Comparison of ENCODE assay signal across 20 mouse cellular contexts in genomic region chr7:75865026-75865425, GRCm38 (mm10). TPM values are rescaled to one million over a fixed set of nuclear protein-coding genes. Genes with fewer than 3 reads are reported as not detected.
DNase-seq lines count a peak whose midpoint lies in the region; ATAC-seq and TF ChIP-seq lines count a peak whose summit lies in the region.
"Had no signal": no experiment of that assay in that cellular context is flagged by ENCODE, and none has a peak within 500 bp of the region (broad histone marks: within the 10 kb centered on the region; RNA-seq: fewer than 3 reads in every experiment).

No protein-coding gene starts in this region.

- DNase-seq in cerebellum, adult 9-11 months = peak; percentile 4
- DNase-seq in cerebellum, adult 11-12 months = no peak
- peak; percentile 72 for DNase-seq in lung, postnatal 0 days (ENCODE audit: low spot score)
- no peak for DNase-seq in lung, postnatal 4 days
- no peak for DNase-seq in gastrocnemius, postnatal 25 days
- DNase-seq: adrenal gland, adult 2 months; adrenal gland, postnatal 14 days; cerebellum, adult 11 months; cerebellum, adult 8-10 months; cerebellum, postnatal 14 days; gastrocnemius, postnatal 10 days; heart, adult 11 months had no signal

- H3K27ac ChIP-seq in lung, postnatal 0 days (ENCODE audit: low read length) = no peak overlapping the region
- H3K27ac ChIP-seq: forebrain, embryonic 10.5 days; forebrain, embryonic 13.5 days; hindbrain, embryonic 12.5 days; hindbrain, embryonic 15.5 days had no signal

- no peak overlapping the region for H3K9ac ChIP-seq in lung, postnatal 0 days (replicated peaks; ENCODE audit: low read depth)
- H3K9ac ChIP-seq: forebrain, embryonic 13.5 days; hindbrain, embryonic 12.5 days; hindbrain, embryonic 15.5 days had no signal

- H3K36me3 ChIP-seq in lung, postnatal 0 days (ENCODE audit: insufficient read depth, low read length) = 0 out of 2 replicates have a peak, but pooled peaks cover 13% of the 10 kb centered on the region
- peaks cover 72% of the 10 kb centered on the region for H3K36me3 ChIP-seq in E14TG2a.4 (ENCODE audit: insufficient read depth, low read length)

- TF ChIP-seq EP300 in lung, postnatal 0 days (IDR thresholded peaks at IDR 0.05) = no peak

- H3K4me3 ChIP-seq in lung, postnatal 0 days (ENCODE audit: low read depth, low read length) = no peak overlapping the region
- 0 out of 2 replicates have a peak overlapping the region, but pooled peaks have one; percentile 10 for H3K4me3 ChIP-seq in E14TG2a.4 (replicated peaks; ENCODE audit: low read length)
- H3K4me3 ChIP-seq: forebrain, embryonic 10.5 days; forebrain, embryonic 13.5 days; hindbrain, embryonic 12.5 days; hindbrain, embryonic 15.5 days had no signal

- ATAC-seq in lung, postnatal 0 days = peak; percentile 66
- ATAC-seq: forebrain, embryonic 13.5 days; forebrain, embryonic 16.5 days; Patski had no signal

- H3K4me1 ChIP-seq in lung, postnatal 0 days (ENCODE audit: insufficient read depth, low read depth, low read length) = peaks cover 2% of the 10 kb centered on the region; the same call in 1 of the 2 replicates
- H3K4me1 ChIP-seq in E14TG2a.4 (replicated peaks; ENCODE audit: low read depth, low read length) = peaks cover 7% of the 10 kb centered on the region

- H3K9me3 ChIP-seq in lung, postnatal 0 days (ENCODE audit: low read length) = no peaks in the 10 kb centered on the region
- H3K9me3 ChIP-seq in E14TG2a.4 (ENCODE audit: low read length) = peaks cover 77% of the 10 kb centered on the region
- H3K9me3 ChIP-seq: forebrain, embryonic 13.5 days; hindbrain, embryonic 12.5 days; hindbrain, embryonic 15.5 days had no signal

- no peak overlapping the region for H3K4me2 ChIP-seq in lung, postnatal 0 days (replicated peaks; ENCODE audit: low read depth, low read length)
- H3K4me2 ChIP-seq: forebrain, embryonic 13.5 days; heart, embryonic 11.5 days; hindbrain, embryonic 12.5 days; hindbrain, embryonic 15.5 days had no signal

- peak; percentile 27; the same call in 1 of the 2 replicates for TF ChIP-seq CTCF in lung, postnatal 0 days (IDR thresholded peaks at IDR 0.05)
- TF ChIP-seq CTCF in E14TG2a.4 (conservative IDR thresholded peaks at IDR 0.05; ENCODE audit: low read length) = no peak

- no peaks in the 10 kb centered on the region for H3K27me3 ChIP-seq in lung, postnatal 0 days (replicated peaks; ENCODE audit: insufficient read depth, low read length)
- no peaks in the 10 kb centered on the region for H3K27me3 ChIP-seq in E14TG2a.4 (ENCODE audit: insufficient read depth, low read length)
- H3K27me3 ChIP-seq: forebrain, embryonic 13.5 days; hindbrain, embryonic 12.5 days; hindbrain, embryonic 15.5 days; Patski had no signal

- 82% methylated on average over 6 of the region's 6 CpGs for WGBS in lung, postnatal 0 days

RNA-seq across cellular contexts. Expression of gene Klhl25, which starts 16.9 kb away (rescaled TPM):
- polyA plus RNA-seq in lung, postnatal 0 days (2015; fragmentation: Nextera tagmentation; extraction: Ambion mirVana) = 13.9 and 17.7 TPM in 2 replicates
- total RNA-seq in gastrocnemius, postnatal 25 days (2021) = 1 to 10 TPM; 3.1 to 3.5 TPM

Comparison
In these comparisons a context has a peak if more than half of its experiments do, and no peak if none do; other contexts are left out.
1. DNase-seq: peak in cerebellum, adult 9-11 months (single experiment) and lung, postnatal 0 days (single experiment); none in cerebellum, adult 11-12 months (single experiment), lung, postnatal 4 days (0 of 2) and gastrocnemius, postnatal 25 days (single experiment).